Mouse (Mus musculus) heart, adult 2 months (tissue): ENCODE measurements at regions not wholly inside any gene's neighbourhood (a gene's known extent, or its start where the extent isn't known, plus 50 kb on each side); places are given as distances from the start of the nearest gene placed in this dataset.

Source experiments
- DNase-seq, 2 experiments: peaks; one replicate each; pipeline ENCODE4 v3.0.0; 2021
- H3K27ac ChIP-seq: fragments of 200-600 bp; 2 replicates; pipeline ENCODE4 v1.8.1; 2022
- H3K27me3 ChIP-seq: fragments of 200-500 bp; 2 replicates; pipeline ENCODE4 v1.6.1; 2012; ENCODE audit warnings: mild to moderate bottlenecking, low read length, inconsistent platforms, mixed read lengths; ENCODE audit not compliant: control insufficient read depth, insufficient read depth
- H3K36me3 ChIP-seq: fragments of 200-500 bp; 2 replicates; pipeline ENCODE4 v1.6.1; 2012; ENCODE audit warnings: low read length, inconsistent platforms; ENCODE audit not compliant: control insufficient read depth, insufficient read depth
- H3K4me1 ChIP-seq: fragments of 200-500 bp; 2 replicates; pipeline ENCODE4 v1.6.1; 2011; ENCODE audit warnings: low read length; ENCODE audit not compliant: control insufficient read depth, insufficient read depth
- H3K4me3 ChIP-seq: fragments of 200-600 bp; 2 replicates; pipeline ENCODE4 v1.8.1; 2022
- H3K79me2 ChIP-seq: fragments of 200-500 bp; replicated peaks from 2 replicates; pipeline ENCODE4 v1.6.1; 2012; ENCODE audit warnings: mild to moderate bottlenecking, inconsistent platforms, low read length, moderate library complexity, mixed read lengths; ENCODE audit not compliant: control insufficient read depth, insufficient read depth
- H3K9ac ChIP-seq: fragments of 200-500 bp; 2 replicates; pipeline ENCODE4 v1.6.1; 2012; ENCODE audit warnings: low read depth, mild to moderate bottlenecking, control low read depth, inconsistent platforms, low read length, mixed read lengths
- CTCF ChIP-seq: fragments of 200-600 bp; IDR thresholded peaks from 2 replicates; pipeline ENCODE4 v1.8.1; 2022; ENCODE audit warnings: antibody characterized with exemption, mild to moderate bottlenecking, moderate library complexity
- EP300 ChIP-seq: fragments of 200-500 bp; IDR thresholded peaks from 2 replicates; pipeline ENCODE4 v1.6.1; 2011; ENCODE audit warnings: low read depth, low read length, control low read depth; ENCODE audit not compliant: insufficient read depth
- POLR2A ChIP-seq: fragments of 200-500 bp; IDR thresholded peaks from 2 replicates; pipeline ENCODE4 v1.6.1; 2011; ENCODE audit warnings: mild to moderate bottlenecking, low read depth, low read length, control low read depth; ENCODE audit not compliant: insufficient read depth
- WGBS: fragments of 180-500 bp; shearing (Covaris S2); methylation state at CpG from one replicate; pipeline ENCODE4 v1.1.7; 2018; 5-methylcytosine and 5-hydroxymethylcytosine counted together
- intact Hi-C: fragments of 180-260 bp; cut with DNase I; formaldehyde crosslinking; loops from one replicate; pipeline ENCODE4 v1.15.1; 2025

DNA sequence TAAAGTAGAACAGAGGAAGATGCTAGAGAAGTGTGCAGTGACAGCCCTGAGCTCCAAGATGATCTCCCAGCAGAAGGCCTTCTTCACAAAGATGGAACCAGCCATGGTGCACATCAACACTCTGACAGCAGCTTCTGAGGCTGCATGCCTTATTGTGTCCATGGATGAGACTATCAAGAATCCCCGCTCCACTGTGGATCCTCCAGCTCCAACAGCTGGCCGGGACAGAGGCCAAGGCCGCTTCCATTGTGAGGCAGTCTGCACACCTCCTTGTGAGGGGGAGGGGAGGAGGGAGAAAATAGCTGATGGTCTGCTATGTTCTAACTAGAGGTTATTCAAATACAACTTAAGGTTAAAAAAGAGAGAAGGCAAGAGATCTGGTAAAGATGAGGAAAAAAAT lies 231.4 kb upstream of the Rack1 start:
- no peak overlapping the region for H3K27ac ChIP-seq
- DNase-seq = peak in 1 of 2 experiments; percentile 20
- no peaks in the 10 kb centered on the region for H3K27me3 ChIP-seq
- no peaks in the 10 kb centered on the region; the same call in 1 of the 2 replicates for H3K4me1 ChIP-seq
- no peaks in the 10 kb centered on the region for H3K36me3 ChIP-seq
- TF ChIP-seq EP300 (no peak), CTCF (no peak), POLR2A (no peak)
- H3K79me2 ChIP-seq = no peaks in the 10 kb centered on the region
- WGBS = 70% methylated on average over 3 of the region's 3 CpGs
- H3K4me3 ChIP-seq = no peak overlapping the region
- no peak overlapping the region for H3K9ac ChIP-seq
- intact Hi-C loops = no loop called here

DNA sequence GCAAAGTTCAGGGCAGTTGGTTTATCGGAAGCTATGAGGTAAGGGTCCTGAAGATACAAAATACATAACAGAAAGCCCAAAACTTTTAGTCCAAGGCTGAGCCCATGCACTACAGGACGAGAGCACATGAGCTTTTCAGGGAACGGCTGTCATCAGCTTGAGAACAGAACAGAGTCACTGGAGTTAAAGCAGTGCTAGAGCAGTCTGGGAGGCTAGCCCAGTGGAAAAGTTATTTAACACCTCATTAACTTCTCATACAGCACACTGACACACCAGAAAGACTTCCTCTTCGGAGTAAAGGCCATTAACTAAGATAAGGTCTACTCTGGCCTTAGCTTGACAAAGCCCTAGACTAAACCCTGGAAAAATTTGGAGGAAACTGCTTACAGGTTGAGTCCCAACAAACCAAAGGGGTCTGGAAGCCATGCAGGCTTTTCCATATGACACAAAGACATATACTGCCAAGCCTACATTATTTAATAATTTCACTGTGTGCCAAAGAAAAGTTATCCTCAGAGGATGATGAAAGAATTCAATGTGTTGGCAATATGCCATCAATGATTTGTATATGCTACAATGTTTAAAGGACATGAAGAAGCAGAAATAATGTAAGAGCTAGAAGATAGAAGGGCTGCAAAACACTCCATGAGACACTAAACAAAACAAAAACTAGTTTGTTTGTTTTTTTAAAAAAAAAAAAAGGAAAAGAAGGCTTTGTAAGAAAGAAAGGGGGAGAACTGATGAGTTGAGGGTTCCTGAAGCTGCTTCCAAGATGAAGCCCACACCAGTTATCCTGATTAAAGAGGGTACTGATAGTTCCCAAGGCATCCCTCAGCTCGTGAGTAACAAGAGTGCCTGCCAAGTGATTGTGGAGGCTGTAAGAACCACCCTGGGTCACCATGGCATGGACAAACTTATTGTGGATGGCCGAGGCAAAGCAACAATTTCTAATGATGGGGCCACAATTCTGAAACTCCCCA lies 232.3 kb upstream of the Rack1 start:
- no peaks in the 10 kb centered on the region for H3K27me3 ChIP-seq
- no peak for DNase-seq
- no peaks in the 10 kb centered on the region for H3K79me2 ChIP-seq
- H3K9ac ChIP-seq = no peak overlapping the region
- no peaks in the 10 kb centered on the region for H3K36me3 ChIP-seq
- H3K4me3 ChIP-seq = no peak overlapping the region
- 41% methylated on average over 6 of the region's 6 CpGs for WGBS
- no peak overlapping the region for H3K27ac ChIP-seq
- TF ChIP-seq CTCF = no peak
- TF ChIP-seq EP300 = no peak
- no peak for TF ChIP-seq POLR2A
- no peaks in the 10 kb centered on the region; the same call in 1 of the 2 replicates for H3K4me1 ChIP-seq
- intact Hi-C loops = no loop called here

DNA sequence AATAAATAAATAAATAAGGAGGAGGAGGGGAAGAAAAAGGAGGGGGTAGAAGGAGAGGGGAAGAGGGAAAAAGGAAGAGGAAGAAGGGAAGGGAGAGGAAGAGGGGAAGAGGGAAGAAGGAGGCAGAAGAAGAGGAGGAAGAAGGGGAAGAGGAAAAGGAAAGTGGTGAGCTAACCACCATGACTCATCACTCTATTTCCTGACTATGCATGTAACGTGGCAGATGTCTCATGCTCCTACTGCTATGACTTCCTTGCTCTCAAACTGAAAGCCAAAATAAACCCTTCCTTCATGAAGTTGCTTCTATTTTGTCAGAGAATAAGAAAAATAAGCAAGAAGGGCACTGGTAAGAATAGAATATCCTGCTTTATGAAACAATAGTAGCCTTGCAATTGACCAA lies 242.1 kb upstream of the Rack1 start:
- intact Hi-C loops = no loop called here
- Histone ChIP-seq H3K4me1 (no peaks in the 10 kb centered on the region), H3K27ac (no peak overlapping the region), H3K9ac (no peak overlapping the region), H3K27me3 (no peaks in the 10 kb centered on the region), H3K4me3 (no peak overlapping the region), H3K36me3 (no peaks in the 10 kb centered on the region), H3K79me2 (no peaks in the 10 kb centered on the region)
- WGBS = 26% methylated on average over 1 of the region's 1 CpGs
- no peak for TF ChIP-seq CTCF
- TF ChIP-seq POLR2A = no peak
- no peak for TF ChIP-seq EP300
- no peak for DNase-seq

DNA sequence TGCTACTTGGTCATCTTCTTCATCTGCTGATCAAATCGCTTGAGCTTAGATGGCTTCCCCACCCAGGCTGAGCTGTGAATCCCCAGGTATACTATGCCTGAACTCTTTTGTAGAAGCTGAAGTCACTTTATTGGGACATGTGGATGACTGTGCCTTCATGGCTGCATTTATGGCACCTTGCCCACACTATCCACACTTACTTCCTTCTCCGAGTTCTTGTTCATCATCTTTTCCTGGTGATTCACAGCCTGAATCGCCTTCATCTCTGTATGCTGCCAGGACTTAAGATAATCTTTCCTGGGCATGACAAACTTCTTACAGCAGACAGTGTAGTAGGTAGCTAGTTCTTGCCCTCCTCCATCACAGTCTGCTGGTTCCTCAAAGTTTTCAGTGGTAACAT lies 248.1 kb upstream of the Rack1 start:
- DNase-seq = no peak
- WGBS = 59% methylated on average over 3 of the region's 3 CpGs
- intact Hi-C loops = no loop called here
- Histone ChIP-seq H3K79me2 (no peaks in the 10 kb centered on the region), H3K4me3 (no peak overlapping the region), H3K9ac (no peak overlapping the region), H3K4me1 (no peaks in the 10 kb centered on the region), H3K27me3 (no peaks in the 10 kb centered on the region), H3K27ac (no peak overlapping the region), H3K36me3 (no peaks in the 10 kb centered on the region)
- TF ChIP-seq POLR2A = no peak
- no peak for TF ChIP-seq EP300
- TF ChIP-seq CTCF = no peak

DNA sequence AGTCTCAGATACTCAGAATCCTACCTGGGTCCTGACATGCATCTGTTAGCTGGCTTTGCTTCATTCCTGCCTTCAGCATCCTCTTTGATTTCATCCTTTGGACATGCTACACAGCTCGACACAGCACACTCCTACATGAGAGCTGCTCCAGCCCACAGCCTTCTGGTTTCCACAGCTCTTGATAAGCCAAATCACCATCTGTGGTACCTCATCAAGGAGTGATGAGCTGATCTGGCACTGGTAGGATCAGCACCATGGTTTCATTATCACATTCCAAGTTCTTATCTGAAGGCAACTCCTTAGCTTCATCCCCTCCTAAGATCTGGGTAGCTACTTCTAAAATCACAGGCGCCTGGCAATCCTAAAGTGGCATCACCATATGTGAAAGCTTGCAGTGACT lies 248.9 kb upstream of the Rack1 start:
- no peaks in the 10 kb centered on the region for H3K79me2 ChIP-seq
- H3K27ac ChIP-seq = no peak overlapping the region
- H3K4me3 ChIP-seq = no peak overlapping the region
- no peaks in the 10 kb centered on the region for H3K27me3 ChIP-seq
- intact Hi-C loops = no loop called here
- no peaks in the 10 kb centered on the region for H3K4me1 ChIP-seq
- no peaks in the 10 kb centered on the region for H3K36me3 ChIP-seq
- no peak for DNase-seq
- no peak for TF ChIP-seq POLR2A
- no peak for TF ChIP-seq EP300
- no peak for TF ChIP-seq CTCF
- WGBS = 41% methylated on average over 2 of the region's 2 CpGs
- no peak overlapping the region for H3K9ac ChIP-seq

DNA sequence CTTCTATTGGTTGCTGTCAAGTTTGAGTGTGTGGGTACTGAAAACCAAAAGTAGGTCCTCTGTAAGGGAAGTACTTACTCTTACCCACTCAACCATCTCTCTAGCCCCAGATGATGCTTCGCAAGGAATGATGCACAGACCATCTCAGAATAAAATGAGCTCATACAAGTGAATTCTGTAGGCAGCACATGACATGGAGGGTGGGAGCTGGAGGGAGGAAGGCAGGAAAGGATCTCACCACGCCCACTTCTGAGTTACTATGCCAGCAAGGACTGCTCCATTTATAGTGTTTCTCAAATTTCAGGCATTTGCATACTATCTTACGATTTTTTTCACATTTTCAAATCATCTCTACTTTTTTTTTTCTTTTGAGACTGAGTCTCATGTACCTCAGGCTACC lies 273.8 kb upstream of the Rack1 start:
- intact Hi-C loops = no loop called here
- H3K9ac ChIP-seq = no peak overlapping the region
- H3K4me3 ChIP-seq = no peak overlapping the region
- H3K79me2 ChIP-seq = no peaks in the 10 kb centered on the region
- H3K27ac ChIP-seq = no peak overlapping the region
- no peaks in the 10 kb centered on the region for H3K27me3 ChIP-seq
- 68% methylated on average over 3 of the region's 3 CpGs for WGBS
- H3K36me3 ChIP-seq = no peaks in the 10 kb centered on the region
- TF ChIP-seq POLR2A (no peak), CTCF (no peak), EP300 (no peak)
- H3K4me1 ChIP-seq = no peaks in the 10 kb centered on the region
- DNase-seq = no peak
